Mouse (Mus musculus) thymus, adult 2 months (tissue): ENCODE data around the gene Taf11.

Source experiments
- CTCF ChIP-seq: fragments of 200-500 bp; IDR thresholded peaks from 2 replicates; pipeline ENCODE4 v1.5.1; 2012; ENCODE audit warnings: mild to moderate bottlenecking, control low read depth, low read length, moderate library complexity, borderline replicate concordance; ENCODE audit not compliant: control insufficient read depth, poor library complexity, insufficient read depth; ENCODE audit errors: extremely low read depth
- POLR2A ChIP-seq: fragments of 200-500 bp; IDR thresholded peaks from 2 replicates; pipeline ENCODE4 v1.6.1; 2012; ENCODE audit warnings: mild to moderate bottlenecking, low read length, control low read depth, moderate library complexity; ENCODE audit not compliant: control insufficient read depth, poor library complexity, insufficient read depth; ENCODE audit errors: extremely low read depth

DNA sequence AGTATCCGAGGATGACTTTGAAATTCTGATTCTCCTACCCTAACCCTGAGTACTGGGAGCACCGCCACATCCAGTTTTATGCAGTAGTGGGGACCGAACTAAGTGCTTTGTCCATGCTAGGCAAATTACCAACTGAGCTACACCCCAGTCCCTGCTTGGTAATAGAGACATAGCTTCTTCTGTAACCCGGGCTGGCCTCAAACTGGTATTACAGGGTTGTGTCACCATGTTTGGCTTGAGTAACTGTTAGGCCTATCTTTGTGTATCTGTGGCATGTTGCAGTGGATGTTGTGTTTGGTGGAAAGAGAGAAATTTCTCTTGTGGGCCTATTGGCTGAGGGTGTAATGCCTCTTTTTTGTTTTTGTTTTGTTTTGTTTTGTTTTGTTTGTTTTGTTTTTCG lies 20.6 kb upstream of the Taf11 start:
- TF ChIP-seq CTCF (no peak), POLR2A (no peak)
